Mouse (Mus musculus) heart, postnatal 0 days (tissue): Measurements from ENCODE around the gene Rapgef5. TPM values are rescaled to one million over a fixed set of nuclear protein-coding genes. Genes with fewer than 3 reads are reported as not detected.

ENCODE experiments used
- ATAC-seq: fragments of 200-750 bp; cut with Nextera tagmentation; 2 replicates; pipeline ENCODE4 v1.8.0; 2017; ENCODE audit warnings: low read depth, moderate number of reproducible peaks, moderate library complexity; ENCODE audit not compliant: insufficient read depth
- DNase-seq: peaks from one replicate; pipeline ENCODE4 v3.0.0-alpha.2; 2016; ENCODE audit warnings: low spot score
- H3K27ac ChIP-seq: fragments of 300-500 bp; sonication (generic); 2 replicates; pipeline ENCODE4 v1.5.1; 2014; ENCODE audit warnings: low read depth, mild to moderate bottlenecking
- H3K27me3 ChIP-seq: fragments of 300-500 bp; sonication (generic); 2 replicates; pipeline ENCODE4 v1.6.1; 2014; ENCODE audit warnings: low read length, mixed read lengths; ENCODE audit not compliant: control insufficient read depth, insufficient read depth
- H3K36me3 ChIP-seq: fragments of 300-500 bp; sonication (generic); replicated peaks from 2 replicates; pipeline ENCODE4 v1.6.1; 2014; ENCODE audit warnings: low read length, mixed read lengths; ENCODE audit not compliant: control insufficient read depth, insufficient read depth
- H3K4me1 ChIP-seq: fragments of 300-500 bp; sonication (generic); 2 replicates; pipeline ENCODE4 v1.6.1; 2014; ENCODE audit warnings: antibody characterized with exemption; ENCODE audit not compliant: control insufficient read depth, insufficient read depth
- H3K4me2 ChIP-seq: fragments of 300-500 bp; sonication (generic); 2 replicates; pipeline ENCODE4 v1.6.1; 2014; ENCODE audit warnings: low read depth, mild to moderate bottlenecking, low read length, moderate library complexity
- H3K4me3 ChIP-seq: fragments of 300-500 bp; sonication (generic); 2 replicates; pipeline ENCODE4 v1.5.1; 2014; ENCODE audit warnings: low read depth, low read length
- H3K9ac ChIP-seq: fragments of 300-500 bp; sonication (generic); replicated peaks from 2 replicates; pipeline ENCODE4 v1.6.1; 2014; ENCODE audit warnings: low read depth, low read length, mixed read lengths
- H3K9me3 ChIP-seq: fragments of 300-500 bp; sonication (generic); replicated peaks from 2 replicates; pipeline ENCODE4 v1.6.1; 2016; ENCODE audit warnings: low read length; ENCODE audit not compliant: control insufficient read depth
- CTCF ChIP-seq: IDR thresholded peaks from 2 replicates; pipeline ENCODE4 v1.5.1; 2016; ENCODE audit warnings: antibody characterized with exemption, control low read depth, low read depth
- EP300 ChIP-seq: IDR thresholded peaks from 2 replicates; pipeline ENCODE4 v1.6.1; 2016; ENCODE audit warnings: antibody characterized with exemption, low read depth
- WGBS: fragments of 180-500 bp; shearing (Covaris S2); extraction: QIAGEN DNeasy Blood & Tissue Kit; methylation state at CpG from one replicate; pipeline ENCODE4 v1.1.7; 2014; 5-methylcytosine and 5-hydroxymethylcytosine counted together
- polyA plus RNA-seq: library from polyadenylated mRNA; unstranded; fragments of >200 nt; fragmentation: Nextera tagmentation; extraction: Ambion mirVana; gene quantifications from 2 replicates; pipeline ENCODE4 v1.2.1, GENCODE M21; 2015
- total RNA-seq: library from RNA; depleted of rRNA; stranded (reverse); fragments of >200 nt; gene quantifications from 2 replicates; pipeline ENCODE4 v1.2.3, GENCODE M21; 2014; ENCODE audit warnings: low replicate concordance

The Rapgef5 gene
- total and polyA plus RNA-seq, 2 experiments from 2014 or later = 11.1 to 30.8 TPM

DNA sequence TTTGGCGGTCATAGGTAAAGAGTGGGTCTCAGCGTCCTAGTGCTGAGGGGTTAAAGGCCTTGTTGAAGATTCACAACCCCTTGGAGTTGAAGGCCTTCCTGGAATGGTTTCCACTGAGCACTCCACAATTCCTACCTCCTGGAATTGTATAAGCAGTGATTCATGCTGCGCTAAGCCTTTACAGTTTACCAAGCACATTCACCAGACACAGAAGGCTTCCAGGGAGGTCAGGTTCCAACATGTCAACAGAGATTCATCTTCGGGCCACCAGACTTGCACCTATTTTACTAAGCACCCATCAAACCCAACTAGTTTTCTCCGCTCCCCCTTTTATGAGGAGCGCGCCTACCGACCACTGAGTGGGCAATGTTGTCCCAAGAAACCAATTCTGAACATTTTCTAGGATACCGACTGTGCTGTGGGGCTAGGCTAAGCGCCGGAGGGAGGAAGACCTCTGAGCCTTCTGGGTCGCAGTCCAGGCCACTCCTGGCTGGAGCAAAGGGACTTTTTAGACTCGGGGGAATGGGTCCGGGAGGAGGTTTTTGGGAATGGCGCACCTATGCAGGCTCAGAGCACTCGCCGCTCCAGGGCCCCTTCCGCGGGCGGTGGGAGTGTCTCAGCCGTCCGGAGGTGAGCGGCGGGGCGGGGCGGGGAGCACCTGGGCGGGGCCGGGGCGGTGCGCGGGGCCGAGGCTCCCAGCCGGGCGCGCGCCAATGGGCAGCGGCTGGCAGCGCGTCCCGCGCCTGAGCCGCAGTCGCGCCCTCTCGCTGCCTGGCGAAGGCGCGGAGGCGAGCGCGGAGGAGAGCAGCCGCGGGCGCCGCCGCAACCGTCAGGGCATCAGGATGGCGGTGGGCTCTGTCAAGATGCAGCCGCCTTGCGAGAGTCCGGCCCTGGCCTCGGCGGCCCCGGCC is 17.2 kb downstream of the Rapgef5 start:
- ATAC-seq = peak; percentile 77

DNA sequence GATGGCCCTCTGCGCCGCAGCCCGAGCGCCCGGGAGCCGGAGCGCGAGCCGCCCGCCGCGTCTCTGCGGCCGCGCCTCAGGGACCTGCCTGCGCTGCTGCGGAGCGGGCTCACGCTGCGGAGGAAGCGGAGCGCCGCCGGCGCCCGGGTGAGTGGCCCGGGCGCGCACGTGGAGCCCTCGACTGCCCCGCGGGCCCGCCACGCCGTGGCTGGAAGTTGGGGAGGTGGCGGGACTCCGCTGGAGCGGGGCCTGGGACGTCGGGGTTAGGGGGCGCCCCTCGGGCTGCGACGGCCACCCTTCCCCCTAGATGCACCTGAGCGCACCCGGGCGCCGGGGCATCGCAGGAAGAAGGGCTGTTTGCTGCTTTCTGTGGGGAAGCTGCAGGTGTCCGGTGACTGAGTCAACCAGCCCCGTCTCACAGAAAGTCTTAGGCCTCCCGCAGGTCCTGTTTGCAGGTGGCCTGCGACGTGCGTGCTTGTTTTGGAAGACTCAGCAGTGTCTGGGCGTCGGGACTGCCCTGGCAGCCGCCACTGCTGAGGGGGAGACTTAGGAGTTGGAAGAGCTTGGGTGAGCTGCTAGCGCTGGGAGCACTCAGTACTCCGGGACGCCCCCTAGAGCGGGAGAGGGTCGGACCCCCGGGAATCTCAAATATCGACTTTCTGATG is 17.9 kb downstream of the Rapgef5 start:
- Histone ChIP-seq H3K27ac (peak overlapping the region; percentile 44), H3K4me3 (peak overlapping the region; percentile 70), H3K4me2 (peak overlapping the region; percentile 95), H3K9ac (peak overlapping the region; percentile 65), H3K27me3 (peaks cover 11% of the 10 kb centered on the region; the same call in 1 of the 2 replicates), H3K9me3 (no peaks in the 10 kb centered on the region), H3K36me3 (no peaks in the 10 kb centered on the region), H3K4me1 (peaks cover 6% of the 10 kb centered on the region; the same call in 1 of the 2 replicates)
- no peak for TF ChIP-seq CTCF
- TF ChIP-seq EP300 = no peak
- ATAC-seq (peak; percentile 75), DNase-seq (peak; percentile 28)
- WGBS = 1% methylated on average over 59 of the region's 66 CpGs

More for the DNA sequence above, 17.2 kb downstream of the Rapgef5 start:
- Histone ChIP-seq H3K4me3 (peak overlapping the region; percentile 70), H3K27ac (peak overlapping the region; percentile 44), H3K36me3 (no peaks in the 10 kb centered on the region), H3K4me1 (peaks cover 6% of the 10 kb centered on the region; the same call in 1 of the 2 replicates), H3K27me3 (peaks cover 11% of the 10 kb centered on the region; the same call in 1 of the 2 replicates), H3K9ac (peak overlapping the region; percentile 65), H3K9me3 (no peaks in the 10 kb centered on the region), H3K4me2 (peak overlapping the region; percentile 95)
- WGBS = 8% methylated on average over 47 of the region's 64 CpGs
- DNase-seq = peak; percentile 15
- TF ChIP-seq EP300 (no peak), CTCF (no peak)

DNA sequence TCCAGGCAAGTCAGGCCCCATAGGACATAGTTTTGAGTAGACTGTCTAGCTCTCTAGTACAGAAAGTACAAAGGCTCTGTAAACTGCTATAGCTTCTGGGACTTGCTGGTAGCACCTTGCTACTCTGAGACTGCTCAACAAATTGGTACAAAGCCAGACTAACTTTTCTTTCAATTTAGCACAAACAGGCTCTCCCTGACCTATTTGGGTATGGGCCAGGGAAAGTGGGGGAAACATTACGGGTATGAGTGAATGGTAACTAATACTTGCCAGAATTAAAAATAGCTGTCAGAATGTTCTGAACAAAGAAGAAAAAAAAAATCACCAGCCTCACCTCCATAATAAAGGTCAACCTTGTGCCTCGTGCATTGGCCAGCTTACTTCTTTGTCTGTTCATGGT is 24.1 kb downstream of the Rapgef5 start:
- 20% methylated on average over 2 of the region's 2 CpGs for WGBS
- Histone ChIP-seq H3K9me3 (no peaks in the 10 kb centered on the region), H3K36me3 (no peaks in the 10 kb centered on the region), H3K4me1 (peaks cover 7% of the 10 kb centered on the region; the same call in 1 of the 2 replicates), H3K27ac (no peak overlapping the region), H3K4me3 (no peak overlapping the region), H3K4me2 (no peak overlapping the region), H3K27me3 (peaks cover 5% of the 10 kb centered on the region; the same call in 1 of the 2 replicates), H3K9ac (no peak overlapping the region)
- ATAC-seq (no peak), DNase-seq (no peak)
- 0 out of 2 replicates have a peak, but pooled peaks have one; percentile 18 for TF ChIP-seq EP300
- TF ChIP-seq CTCF = no peak

DNA sequence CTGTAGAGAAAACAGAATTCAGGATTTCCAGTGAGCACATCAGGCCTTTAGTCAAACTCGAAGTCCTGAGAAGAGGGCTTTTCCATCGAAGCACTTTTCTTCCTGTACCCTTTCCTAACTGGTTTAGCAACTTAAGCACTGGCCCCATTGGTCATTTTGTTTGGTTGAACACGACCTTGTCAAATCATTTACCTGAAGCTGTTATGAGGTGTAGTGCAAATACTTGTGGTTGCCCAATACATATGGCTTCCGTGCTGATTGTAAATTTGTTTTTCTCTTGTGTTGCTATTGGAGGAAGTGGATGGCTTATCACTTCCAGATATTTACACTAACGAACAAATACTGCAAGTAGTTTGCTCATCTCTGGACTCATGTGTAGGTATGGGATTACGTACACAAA is 29.0 kb downstream of the Rapgef5 start:
- no peaks in the 10 kb centered on the region for H3K36me3 ChIP-seq
- H3K4me1 ChIP-seq = peaks cover 5% of the 10 kb centered on the region; the same call in 1 of the 2 replicates
- H3K27ac ChIP-seq = no peak overlapping the region
- no peak overlapping the region for H3K4me2 ChIP-seq
- TF ChIP-seq EP300 (no peak), CTCF (no peak)
- no peak for DNase-seq
- H3K4me3 ChIP-seq = no peak overlapping the region
- no peaks in the 10 kb centered on the region for H3K27me3 ChIP-seq
- WGBS = 71% methylated on average over 6 of the region's 6 CpGs
- no peaks in the 10 kb centered on the region for H3K9me3 ChIP-seq
- ATAC-seq = no peak
- no peak overlapping the region for H3K9ac ChIP-seq

DNA sequence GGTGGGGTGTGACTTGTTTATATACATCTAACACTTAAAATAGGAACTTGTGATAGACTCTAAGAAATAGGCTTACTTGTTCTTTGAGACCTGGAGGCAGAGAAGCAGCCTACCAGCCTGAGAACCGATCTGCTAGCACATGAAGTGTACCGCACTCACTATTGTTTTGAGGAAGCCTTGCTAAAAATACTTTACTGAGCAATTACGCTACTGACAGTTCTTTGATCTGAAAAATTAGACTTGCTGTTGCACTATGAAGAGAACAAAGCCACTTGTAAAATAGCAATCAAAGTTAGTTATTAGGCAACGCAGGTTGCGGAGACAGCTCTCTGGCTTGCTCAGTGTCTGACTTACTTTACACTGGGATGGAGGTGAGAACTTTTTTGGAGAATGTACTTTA is 37.1 kb downstream of the Rapgef5 start:
- WGBS = 75% methylated on average over 5 of the region's 5 CpGs
- Histone ChIP-seq H3K27me3 (no peaks in the 10 kb centered on the region), H3K4me3 (no peak overlapping the region), H3K4me1 (no peaks in the 10 kb centered on the region), H3K9me3 (no peaks in the 10 kb centered on the region), H3K9ac (no peak overlapping the region), H3K4me2 (no peak overlapping the region), H3K36me3 (no peaks in the 10 kb centered on the region), H3K27ac (no peak overlapping the region)
- no peak for TF ChIP-seq CTCF
- no peak for TF ChIP-seq EP300
- ATAC-seq = no peak
- no peak for DNase-seq
